Mouse (Mus musculus): ENCODE results near the gene Mpz.

GRCm38 (mm10) chr1:171151966-171152365, 1.5 kb downstream of the Mpz start:
- TF ChIP-seq CTCF (IDR thresholded peaks at IDR 0.05; ENCODE audit: low read depth) (no peak), EP300 (IDR thresholded peaks at IDR 0.05; ENCODE audit: low read depth) (no peak)
